Mouse (Mus musculus) cerebellum, adult (tissue): ENCODE measurements around the gene Cdk6.

Experiments
- ATAC-seq: cut with Nextera tagmentation; 2 replicates; pipeline ENCODE4 v1.9.2; 2017; ENCODE audit warnings: mild to moderate bottlenecking, moderate library complexity, mixed read lengths; ENCODE audit not compliant: insufficient number of reproducible peaks, low FRiP score, low TSS enrichment

Cdk6 gene

DNA sequence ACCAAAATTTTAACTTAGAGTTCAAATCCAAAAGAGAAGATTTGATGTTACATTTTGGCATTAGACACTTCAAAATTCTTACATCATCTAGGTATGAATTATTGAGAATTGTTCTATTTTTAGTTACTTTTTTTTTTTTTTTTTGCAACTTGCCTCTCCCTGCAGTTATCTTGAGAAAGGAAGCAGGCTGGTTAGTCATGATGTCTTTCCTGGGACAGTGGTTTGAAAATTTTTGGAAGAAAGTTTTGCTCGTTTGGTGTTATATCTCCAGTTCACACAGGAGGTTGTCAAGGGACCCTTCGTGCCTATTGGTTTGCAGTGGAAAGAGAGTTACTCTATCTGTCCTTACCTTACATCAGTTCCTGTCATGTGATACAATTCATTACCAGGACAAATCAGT, 29.9 kb downstream of the Cdk6 start:
- ATAC-seq: no peak

DNA sequence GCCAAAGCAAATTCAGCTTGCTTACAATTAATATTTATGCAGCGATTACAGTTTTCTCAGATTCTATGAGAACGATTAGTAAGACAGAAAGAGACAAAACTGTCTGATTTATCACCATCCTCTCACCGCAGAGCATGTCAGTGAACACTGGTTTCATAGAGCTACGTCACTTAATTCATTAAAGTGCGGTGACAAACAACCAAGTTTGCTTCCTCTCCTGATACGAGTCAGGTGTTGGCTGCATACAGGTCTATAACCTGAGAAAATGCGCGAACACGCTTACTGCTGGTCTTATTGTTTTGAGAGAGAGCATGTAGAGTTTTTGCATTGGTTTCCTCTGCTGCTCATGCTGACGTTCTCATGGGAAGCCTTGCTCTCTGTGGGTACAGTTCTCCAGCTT, 31.9 kb downstream of the Cdk6 start:
- ATAC-seq: no peak

DNA sequence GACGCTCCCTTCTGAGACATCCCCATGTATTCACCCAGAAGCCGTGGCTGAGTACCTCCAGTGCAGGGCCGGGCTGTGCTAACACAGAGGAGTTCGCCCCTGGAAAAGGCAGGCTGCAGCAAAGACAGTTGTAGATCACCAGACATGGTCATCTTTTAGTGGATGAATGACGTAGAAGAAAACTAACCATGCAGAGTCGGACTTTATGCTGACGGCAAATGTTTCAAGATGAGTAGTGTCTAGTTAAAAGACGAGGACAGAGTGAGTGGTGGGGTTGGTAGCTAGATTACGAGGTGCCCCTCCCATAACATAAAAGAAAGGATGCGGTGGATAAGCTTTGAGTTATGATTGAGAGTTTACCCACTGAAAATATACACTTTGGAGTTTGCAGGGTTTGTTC, 33.5 kb downstream of the Cdk6 start:
- ATAC-seq: no peak

DNA sequence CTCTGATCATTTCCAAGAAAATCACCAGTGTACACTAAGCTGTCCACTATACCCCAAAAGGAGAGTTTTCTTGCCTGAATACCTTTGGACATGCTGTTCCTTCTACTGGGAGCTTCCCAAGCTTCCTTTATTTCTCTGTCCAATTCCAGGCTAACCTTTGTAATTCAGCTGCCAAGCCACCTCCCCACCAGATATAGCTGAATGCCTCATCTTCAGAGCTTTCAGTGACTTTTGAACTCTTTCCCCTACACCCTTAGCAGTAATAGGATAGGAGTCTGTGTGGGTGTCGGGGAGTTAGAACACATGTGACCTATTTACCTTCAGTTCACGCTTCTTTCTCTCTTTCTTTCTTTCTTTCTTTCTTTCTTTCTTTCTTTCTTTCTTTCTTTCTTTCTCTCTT, 34.9 kb downstream of the Cdk6 start:
- ATAC-seq: no peak

DNA sequence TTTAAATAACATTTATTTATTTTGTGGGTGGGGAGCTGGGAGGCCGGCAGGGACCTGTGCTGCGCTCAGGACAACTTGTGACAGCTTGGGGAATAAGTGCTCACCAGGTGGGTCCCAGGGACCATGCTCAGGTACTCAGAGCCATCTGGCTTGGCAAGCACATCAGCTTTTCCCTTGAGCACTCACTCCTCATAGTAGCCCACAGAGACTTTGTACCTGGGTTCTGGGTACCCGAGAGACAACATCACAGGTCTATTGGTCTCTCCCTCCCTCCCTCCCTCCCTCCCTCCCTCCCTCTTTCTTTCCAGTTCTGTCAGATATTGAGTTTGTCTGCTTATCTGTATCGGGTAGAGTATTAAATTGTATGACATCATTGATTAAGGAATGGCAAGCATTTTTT, 38.0 kb downstream of the Cdk6 start:
- ATAC-seq: no peak

DNA sequence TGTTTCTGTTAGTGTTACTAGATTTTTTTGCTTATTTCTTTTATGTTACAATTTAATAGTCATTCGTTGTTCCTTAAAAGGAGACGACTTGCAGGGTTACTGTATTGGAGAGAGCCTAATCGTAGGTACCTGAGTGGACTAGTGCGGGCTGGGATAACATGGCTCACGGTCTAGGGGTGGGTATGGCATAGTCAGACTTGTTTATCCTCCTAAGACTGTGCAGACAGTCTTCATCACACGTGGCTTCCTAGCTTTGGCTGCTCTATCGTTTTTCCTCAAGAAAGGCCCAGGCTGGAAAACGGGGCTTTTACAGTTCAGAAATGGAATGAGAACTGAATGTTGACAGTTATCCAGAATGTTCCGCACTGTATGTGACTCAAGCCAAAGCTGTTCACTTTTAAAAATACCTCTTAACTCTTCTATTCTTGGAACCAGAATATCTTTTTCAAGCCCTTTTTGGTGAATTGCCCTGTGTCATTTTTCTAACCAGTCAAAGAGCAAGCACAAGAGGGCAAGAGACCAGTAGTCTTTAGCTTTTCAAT, 39.5 kb downstream of the Cdk6 start:
- no peak for ATAC-seq

DNA sequence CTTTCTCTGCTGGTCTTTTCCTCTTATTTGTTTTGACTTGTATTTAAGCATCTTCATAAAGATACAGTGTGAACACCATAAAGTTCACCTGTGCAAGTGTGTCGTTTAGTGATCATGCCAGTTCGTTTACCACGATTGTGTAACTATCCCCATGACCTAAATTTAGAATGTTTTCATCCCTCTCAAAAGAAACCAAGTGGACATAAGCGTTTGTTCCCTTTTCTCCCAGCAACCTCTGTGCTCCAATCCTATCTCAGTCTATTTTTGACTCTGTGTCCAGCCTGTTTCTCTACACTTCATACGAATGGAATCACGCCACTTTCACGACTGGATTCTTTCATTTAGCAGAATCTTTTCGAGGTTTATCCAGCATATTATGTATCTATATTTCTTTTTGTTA, 40.5 kb downstream of the Cdk6 start:
- no peak for ATAC-seq

DNA sequence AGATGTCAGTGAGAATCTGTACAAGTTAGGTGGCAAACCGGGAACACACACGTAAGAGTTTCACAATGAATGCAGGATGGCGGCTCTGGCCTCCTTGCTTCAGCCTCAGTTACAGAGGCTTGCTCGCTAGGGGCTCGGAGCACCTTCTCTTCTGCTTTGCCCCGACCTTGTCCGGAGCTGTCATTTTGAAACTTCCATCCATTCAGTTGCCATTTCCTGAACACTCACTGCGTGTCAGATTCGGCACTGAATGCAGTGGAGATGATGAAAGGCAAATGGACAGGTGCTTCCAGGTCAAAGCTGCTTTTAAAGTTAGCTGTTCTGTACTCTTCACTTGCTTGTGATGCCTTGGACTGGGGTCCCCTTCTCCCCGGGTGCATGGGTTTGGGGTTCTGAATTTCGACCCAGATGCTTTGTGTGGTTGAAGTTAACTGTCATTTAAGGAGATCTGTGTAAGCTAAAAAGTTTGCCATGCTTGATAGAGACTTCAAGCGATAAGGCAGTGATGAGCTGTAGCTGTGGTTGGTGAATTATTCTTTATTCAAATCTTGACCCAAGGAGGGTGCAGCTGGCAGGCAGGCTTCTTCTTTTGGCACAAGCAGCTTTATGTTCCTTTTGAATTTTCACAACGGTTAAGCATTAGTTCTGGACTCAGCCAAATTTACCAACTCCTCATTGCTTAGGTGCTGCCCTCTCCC, 41.2 kb downstream of the Cdk6 start:
- ATAC-seq: no peak

DNA sequence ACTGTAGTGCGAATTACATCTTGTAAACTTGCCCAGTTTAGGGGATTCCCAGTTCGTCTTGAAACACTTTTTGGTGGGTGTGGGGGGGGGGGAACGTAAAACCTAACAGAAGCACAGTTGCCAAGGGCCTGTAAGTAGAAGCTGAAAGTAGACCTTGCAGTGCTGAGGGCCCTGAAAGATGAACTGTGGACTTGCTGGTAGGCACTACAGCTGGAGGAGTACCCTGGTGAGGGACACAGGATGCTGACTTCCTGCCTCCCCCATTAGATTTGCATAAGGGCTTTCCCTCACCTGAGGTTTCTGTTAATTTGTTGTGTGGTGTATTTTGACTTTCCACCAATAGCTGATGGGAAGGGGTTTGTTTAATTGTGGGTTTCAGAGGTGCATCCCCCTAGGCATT, 42.3 kb downstream of the Cdk6 start:
- ATAC-seq: no peak

DNA sequence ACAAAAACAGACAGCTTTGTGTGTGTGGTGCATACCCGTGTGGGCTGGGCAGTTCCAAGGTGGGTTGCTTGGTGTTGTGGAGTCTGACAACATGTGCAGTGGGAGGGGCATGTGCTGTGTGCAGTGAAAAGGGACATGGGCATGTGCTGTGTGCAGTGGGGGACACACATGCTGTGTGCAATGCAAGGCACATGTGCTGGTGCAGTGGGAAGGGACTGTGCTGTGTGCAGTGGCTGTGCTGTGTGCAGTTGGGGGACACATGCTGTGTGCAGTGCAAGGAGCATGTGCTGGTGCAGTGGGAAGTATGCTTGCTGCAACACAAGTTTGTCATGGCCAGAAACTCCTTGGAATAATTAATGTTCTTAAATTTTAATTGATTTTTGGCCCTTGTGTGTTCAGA, 43.8 kb downstream of the Cdk6 start:
- ATAC-seq: no peak

DNA sequence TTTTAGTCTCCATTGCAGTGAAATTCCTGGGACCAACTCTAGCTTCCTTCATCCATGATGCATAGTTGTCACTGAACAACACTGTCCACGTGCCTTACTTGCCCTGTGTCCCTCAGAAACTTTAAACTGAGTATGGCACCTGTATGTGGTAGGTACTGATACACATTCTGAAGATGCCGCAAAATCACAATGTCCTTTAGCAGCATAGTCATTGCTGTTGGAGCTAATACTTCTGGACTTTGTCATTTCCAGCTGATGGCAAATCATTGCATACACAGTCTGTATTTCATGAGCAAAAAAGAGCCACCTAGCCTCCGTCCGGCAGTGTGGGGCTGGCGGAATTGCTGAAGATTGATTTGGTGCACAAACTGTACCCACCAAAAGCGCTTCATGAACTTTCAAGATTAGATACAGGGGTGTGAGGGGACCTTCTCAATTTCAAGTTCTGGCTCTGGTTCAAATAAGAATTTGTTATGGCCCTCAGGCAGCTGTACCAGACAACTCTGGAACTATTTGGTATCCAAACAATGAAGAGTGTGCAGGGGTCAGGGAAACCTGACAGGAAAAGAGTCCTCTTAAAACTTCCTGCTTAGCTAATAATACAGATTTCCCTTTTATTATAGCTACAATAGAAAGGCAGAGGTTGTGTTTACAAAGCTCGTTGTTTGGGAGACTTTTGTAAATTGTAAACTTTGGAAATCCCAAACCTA, 44.9 kb downstream of the Cdk6 start:
- no peak for ATAC-seq

DNA sequence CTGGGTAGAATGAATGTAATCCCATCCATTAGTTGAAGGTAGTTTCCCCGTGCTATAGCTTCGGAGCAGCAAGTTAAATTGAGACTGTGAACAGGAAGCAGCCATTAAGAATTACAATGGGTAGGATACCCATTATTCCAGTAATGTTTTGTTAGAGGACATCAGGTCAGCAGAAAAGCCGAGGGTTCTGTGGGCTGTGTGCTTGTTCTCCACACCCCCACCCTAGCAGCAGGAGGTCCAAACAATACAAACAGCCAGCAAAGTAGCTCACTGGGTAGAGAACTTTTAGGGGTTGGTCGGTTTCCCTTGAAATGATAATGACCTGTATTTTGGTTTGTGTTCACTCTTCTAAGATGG, 45.4 kb downstream of the Cdk6 start:
- no peak for ATAC-seq

DNA sequence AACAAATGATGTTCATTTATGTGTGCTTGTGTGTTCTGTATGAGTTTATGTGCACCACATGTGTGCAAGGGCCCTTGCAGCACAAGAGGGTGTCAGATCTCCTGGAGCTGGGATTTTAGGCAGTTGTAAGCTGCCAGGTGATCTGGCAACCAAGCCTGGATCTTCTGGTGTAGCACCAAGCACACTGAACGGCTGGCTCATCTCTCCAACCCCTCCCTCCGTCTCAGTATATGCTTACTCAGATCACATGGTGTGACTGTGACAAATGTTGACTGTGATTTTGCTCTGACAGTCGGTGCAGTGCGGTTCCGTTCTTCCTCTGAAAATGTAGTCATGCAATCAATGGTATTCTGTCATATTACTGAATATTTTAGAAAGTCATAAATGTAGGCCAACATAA, 45.9 kb downstream of the Cdk6 start:
- no peak for ATAC-seq

DNA sequence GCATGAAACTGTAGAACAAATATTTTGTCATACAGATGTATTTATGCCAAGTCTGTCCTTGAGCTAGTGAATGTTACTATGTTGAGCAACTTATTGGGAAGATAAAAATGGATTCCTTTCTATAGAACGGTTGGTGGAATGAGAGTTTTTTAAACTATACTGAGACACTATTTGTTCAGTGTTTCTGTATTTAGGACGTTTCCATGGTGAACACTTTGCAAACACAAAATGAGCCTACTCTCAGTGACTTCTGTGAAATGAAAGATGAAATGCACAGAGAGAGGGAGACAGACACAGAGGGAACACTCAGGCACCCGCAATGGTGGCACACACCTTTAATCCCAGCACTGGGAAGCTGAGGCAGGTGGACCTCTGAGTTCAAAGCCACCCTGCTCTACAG, 51.6 kb downstream of the Cdk6 start:
- no peak for ATAC-seq

DNA sequence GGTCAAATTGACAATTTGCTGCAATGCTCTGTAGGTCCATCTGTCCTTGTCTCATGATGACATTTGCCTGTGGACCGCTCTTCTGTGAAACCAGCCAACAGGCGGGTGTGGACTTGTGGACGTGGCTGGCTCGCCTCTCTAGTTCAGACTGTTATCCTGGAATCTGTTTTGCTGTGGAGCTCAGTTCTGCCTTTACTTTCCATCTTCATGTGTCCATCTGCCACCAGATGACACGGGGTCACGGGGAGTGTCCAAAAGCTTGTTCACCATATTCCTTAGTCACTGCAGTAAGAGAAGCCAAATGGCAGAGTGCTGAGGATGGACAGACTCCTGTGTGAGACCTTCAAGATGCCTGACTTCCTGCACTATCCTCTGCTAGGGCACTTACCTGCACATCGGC, 52.9 kb downstream of the Cdk6 start:
- no peak for ATAC-seq

DNA sequence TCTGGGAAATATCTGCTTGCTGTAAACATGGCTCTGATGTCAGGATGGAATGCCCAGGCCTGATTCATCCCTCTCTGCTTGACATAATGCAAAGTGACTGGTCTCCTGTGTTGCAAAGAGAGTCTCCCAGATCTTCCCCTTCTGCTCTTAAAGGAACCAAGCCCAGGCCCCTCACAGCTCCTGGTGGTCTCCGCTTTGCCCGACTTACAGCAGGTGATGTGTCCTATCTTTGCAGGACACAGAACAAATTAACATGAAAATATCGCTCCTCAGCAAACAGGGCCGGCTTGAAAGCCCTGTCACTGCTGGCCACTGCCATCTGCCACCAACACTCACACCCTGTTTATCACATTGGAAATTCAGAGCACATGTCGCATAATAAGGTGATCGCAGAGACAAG, 53.7 kb downstream of the Cdk6 start:
- no peak for ATAC-seq

DNA sequence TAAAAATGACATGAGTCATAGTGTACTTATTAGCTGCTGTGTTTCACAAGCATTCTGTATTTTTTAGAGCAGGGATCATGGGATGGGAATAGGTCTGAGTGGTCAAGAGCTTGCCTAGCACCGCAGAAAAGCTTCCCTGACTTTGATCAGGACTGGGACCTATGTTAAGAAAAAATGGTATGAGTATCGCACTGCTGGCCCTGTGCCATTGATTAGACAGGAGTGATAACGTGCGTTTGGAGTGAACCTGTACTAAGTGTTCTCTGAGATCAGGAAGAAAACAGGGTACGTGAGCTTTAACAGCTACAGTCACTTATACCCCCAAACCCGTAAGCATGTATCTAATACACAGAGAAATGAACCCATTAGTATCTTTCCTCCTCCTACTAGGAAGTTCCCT, 54.9 kb downstream of the Cdk6 start:
- ATAC-seq: no peak

DNA sequence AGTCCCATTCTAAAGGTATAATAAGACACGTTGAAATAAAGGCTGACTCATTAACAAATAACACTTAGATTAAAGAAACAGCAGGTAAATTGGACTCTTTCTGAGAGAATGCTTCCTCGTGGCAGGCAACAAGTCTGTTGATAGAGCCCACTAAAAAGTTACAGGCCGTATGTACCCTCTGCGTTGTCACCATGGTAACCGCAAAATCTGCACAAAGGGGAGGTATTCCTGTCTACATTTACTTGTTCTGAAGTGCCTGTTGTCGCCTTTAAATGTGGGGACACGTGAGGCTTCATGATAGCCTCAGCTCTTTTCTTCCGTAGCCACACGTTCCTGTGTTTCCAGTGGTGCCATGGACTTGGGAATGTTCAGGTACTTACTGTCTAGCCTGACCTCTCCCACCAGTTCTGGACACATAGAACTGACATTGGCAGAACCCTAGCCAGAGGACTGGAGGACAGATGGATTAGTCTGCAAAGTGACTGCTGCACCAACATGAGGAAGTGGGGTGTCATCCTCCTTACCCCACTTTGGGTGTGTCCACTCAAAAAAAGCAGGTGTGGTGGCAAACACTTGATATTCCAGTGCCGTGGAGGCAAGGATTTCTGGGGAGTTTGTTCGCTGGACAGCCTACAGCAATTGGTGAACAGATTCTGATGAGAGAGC, 55.8 kb downstream of the Cdk6 start:
- ATAC-seq: no peak

DNA sequence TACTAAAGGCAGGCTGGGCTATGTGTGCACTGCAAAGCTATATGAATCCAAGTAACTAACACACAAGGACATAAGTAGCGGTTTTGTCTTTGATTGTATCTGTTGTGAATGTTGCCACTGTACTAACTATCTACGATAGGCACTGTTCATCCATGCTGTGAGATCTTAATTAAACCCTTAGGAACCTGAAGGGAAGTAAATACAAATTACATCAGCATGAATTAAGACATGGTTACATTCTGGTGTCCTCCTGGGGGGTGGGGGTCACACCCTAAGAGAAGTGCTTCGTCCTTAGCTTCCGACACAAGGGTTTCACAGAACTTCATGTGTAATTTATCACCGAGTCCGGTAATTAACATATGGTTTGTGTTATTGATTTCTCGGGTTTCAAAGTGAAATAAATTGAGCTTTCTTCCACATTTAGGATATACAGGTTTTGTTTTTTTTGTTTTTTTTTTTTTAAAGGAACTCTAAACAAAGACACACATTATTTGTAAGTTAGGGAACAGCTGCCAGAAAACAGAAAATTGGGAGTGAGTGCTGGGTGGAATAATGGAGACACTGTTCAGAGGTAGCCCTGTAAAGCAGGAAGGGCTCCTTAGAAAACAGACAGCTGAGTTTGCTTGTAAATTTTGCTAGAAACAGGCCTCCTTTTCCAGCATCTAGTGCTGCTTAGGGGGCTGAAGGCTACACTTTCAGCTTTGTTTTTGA, 58.7 kb downstream of the Cdk6 start:
- ATAC-seq: no peak

DNA sequence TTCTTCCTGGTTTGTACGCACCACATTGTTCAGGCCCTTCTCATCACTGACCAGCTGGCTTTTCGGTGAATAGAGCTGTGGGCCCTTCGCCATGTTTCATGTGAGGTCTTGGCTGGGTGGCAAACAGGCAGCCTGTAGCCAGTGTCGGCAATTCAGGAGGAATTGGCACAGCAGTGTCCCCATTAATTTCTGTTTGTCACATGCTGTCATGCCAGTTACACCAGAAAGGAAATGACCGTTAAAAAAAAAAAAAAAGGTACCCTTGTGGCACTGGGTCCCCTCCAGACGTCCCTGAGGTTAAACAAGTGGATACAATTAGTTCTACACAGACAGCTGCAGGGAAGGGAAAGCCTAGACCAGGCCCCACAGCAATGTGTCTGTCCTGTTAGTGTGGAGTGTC, 63.8 kb downstream of the Cdk6 start:
- ATAC-seq: no peak

DNA sequence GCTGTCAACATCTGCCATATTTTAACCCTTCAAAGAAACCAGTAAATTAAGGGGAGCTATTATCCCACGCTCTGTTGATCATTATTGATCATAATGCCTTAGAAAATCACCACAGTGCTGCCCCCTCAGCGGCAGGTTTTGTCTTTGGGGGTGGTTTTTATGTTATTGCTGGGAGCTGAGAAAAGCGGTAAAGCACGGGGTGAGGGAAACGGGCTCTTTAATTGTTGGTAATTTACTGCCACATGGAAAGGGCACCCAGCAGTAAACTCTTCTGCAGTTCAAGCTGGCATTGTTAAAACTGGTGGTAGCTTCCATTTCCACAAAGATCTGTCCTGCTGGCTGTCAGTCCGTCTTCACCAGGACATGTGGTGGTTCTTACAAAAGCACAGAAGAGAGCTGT, 64.2 kb downstream of the Cdk6 start:
- ATAC-seq: no peak
